Mouse (Mus musculus) 3134 (cell line): ENCODE measurements around the gene Srr.

Experiments used
- DNase-seq: peaks from one replicate; pipeline ENCODE4 v3.0.0-alpha.2; 2011; ENCODE audit warnings: low spot score; ENCODE audit not compliant: insufficient read length; ENCODE audit errors: extremely low read depth

Gene Srr

GRCm38 (mm10) chr11:74908618-74909399, 16.9 kb downstream of the Srr start:
- DNase-seq: no peak

DNA sequence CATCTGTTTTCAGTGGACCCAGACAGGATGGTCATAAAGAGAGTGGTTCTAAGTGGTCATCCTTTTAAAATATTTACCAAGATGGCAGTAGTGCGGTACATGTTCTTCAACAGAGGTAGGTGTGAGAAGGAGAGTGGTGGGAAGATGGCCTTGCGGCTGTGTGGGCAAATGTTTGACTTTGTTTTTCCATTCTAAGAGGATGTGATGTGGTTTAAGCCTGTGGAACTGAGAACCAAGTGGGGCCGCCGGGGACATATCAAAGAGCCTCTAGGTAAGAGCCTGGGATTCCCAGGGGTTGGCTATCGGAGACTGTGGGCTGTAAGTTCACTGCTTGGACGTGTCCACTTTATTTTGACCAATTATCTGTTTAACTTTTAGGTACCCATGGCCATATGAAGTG, 17.9 kb downstream of the Srr start:
- DNase-seq: no peak

- DNase-seq: no peak
Measured at GRCm38 (mm10) chr11:74902416-74902815, 23.3 kb downstream of the Srr start.

GRCm38 (mm10) chr11:74901555-74901954, 24.2 kb downstream of the Srr start:
- DNase-seq: no peak

DNA sequence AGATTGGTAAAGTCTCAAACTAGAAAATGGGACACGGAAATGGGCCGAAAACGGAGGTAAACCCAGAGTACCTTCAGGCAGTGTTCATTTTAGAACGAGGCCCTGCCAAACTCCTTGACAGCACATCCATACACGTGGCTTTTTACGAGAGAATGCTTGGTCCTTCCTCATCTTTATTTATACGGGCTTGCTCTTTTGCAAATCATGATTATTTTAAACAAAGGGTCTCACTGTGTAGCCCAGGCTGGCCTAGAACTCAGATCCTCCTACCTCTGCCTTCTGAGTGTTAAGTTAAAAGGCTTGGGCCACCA, 27.3 kb downstream of the Srr start:
- no peak for DNase-seq

GRCm38 (mm10) chr11:74897678-74898516, 27.9 kb downstream of the Srr start, which contains the start of gene Tsr1:
Tsr1 (plus strand) TSS chr11:74898071.
- peak; percentile 92 for DNase-seq

GRCm38 (mm10) chr11:74896901-74897677, 28.7 kb downstream of the Srr start, which contains the start of gene Sgsm2:
Sgsm2 (minus strand) TSS chr11:74897060.
- DNase-seq: peak; percentile 86

GRCm38 (mm10) chr11:74895980-74896900, 29.5 kb downstream of the Srr start:
- DNase-seq: peak; percentile 95

DNA sequence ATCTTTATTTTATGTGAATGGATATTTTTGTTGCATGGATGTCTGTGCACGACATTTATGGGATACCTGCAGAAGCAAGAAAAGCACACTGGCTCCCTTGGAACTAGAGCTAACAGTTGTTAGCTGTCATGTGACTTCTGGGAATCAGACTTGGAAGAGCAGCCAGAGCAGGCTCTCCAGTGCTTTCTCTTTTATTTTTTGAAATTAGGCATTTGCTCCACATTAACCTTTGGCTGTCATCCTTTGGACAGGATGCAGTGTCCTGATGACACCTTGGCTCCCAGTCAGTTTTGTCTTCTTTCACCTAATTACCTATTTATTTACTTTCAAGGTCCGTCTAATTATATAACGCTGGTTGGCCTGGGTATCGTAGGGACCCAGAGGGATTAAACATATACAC, 31.1 kb downstream of the Srr start:
- DNase-seq: no peak

DNA sequence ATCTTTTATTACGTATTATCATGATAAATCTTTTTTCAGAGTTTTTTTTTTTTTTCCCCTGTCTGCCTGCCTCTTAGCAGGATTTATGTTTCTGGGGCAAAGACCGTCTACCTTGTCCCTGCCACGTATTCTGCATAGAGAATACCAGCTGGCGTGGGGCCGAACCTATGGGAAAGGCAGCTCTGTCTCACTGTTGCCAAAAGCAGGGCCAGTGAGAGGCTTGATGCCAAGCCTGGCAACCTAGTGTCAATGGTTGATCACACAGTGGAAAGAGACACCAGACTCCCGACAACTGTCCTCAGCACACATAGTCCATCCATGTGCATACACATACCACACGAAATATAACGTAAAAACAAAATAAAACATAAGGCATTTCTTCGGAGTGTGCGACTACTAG, 42.6 kb downstream of the Srr start:
- no peak for DNase-seq

- no peak for DNase-seq
Measured at GRCm38 (mm10) chr11:74881979-74882378, 43.8 kb downstream of the Srr start.

DNA sequence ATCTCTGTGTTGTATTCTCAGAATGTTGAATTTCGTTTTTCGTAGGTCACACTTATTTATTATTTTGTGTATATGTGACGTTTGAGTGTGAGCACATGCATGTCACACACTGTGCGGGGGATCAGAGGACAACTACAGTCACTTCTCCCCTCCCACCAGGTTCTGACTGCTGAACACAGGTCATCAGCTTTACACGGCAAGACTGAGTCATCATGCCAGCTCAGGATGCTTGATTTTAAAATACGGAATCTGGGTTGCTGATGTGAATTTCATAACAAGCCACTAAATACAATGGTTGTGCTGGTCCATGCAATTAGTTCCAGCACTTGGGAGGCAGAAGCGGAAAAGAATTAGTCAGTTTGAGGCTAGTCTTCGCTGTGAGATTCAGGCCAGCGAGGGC, 44.7 kb downstream of the Srr start:
- peak; percentile 50 for DNase-seq

DNA sequence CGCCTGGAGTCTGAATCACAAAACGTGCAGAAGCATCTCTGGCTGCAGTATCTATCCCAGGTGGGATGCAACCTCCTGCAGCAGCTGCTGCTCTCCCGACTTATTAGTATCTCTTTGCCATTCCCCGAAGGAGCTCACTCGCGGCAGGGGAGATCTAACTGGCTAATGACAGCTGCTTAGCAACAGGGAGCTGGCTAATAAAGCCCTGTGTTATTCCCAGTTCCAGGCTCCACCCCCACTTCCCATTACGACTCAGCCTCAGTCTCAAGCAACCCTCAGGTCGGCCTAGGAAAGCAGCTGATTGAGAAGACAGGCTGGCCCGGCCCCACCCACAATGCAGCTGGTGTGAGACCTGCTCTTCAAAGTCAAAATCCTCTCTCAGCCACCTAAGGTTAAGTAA, 48.9 kb downstream of the Srr start:
- DNase-seq: peak; percentile 46

DNA sequence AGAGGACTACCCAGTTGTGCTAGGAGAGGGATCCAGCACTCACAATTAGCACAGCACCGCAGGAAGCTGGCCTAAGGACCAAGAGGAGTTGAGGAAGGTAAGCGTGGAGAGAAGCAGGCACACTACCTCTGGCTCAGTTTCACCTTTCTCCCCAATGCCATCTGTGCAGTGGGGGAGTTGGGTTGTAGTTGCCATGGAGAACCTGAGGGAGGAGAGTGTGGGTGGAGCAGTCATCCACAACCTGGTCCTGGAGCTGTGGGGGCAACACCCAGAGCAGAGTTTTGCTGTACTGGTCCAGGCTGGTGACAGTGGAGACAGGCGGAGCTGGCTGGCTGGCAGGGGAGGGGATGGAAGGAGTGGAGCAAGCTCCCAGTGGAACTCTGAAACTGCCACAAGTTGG, 51.1 kb downstream of the Srr start:
- no peak for DNase-seq

- DNase-seq: peak; percentile 86
Measured at GRCm38 (mm10) chr11:74870991-74871622, 54.6 kb downstream of the Srr start.

DNA sequence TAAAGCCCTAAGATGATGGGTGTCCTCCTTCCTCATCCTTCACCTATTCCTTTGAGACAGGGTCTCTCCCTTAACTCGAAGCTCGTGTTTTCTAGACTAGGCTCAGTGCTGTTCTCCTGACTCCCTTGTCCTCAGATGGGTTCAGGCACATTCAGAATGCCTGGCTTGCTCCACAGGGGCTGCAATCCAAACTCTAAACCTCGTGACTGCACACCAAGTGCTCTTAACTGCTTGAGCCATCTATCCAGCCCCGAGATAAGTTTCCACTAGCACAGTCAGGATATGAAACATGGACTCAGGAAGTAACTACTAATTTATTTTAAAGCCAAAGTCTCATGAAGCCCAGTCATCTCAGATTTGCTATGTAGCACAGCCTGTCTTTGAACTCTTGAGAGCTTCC, 55.2 kb downstream of the Srr start:
- DNase-seq: no peak

DNA sequence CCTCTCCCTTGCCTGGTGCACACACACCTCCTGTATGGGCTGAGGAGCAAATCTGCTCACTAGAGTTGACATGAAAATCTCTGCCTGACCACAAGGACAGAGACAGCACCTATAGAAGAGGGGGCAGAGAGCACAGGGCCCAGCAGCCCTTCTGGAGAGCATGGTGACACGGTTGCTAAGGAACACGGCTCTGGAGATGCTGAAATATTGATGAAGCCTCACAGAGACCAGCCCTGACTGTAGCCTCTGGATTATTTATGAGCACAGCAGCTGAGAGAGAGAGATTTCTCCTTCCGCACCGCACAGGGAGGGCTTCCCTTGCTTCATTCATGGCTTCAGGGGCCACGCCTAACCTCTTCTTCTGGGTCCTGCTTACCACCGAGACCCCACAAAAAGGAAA, 56.1 kb downstream of the Srr start:
- DNase-seq: no peak

DNA sequence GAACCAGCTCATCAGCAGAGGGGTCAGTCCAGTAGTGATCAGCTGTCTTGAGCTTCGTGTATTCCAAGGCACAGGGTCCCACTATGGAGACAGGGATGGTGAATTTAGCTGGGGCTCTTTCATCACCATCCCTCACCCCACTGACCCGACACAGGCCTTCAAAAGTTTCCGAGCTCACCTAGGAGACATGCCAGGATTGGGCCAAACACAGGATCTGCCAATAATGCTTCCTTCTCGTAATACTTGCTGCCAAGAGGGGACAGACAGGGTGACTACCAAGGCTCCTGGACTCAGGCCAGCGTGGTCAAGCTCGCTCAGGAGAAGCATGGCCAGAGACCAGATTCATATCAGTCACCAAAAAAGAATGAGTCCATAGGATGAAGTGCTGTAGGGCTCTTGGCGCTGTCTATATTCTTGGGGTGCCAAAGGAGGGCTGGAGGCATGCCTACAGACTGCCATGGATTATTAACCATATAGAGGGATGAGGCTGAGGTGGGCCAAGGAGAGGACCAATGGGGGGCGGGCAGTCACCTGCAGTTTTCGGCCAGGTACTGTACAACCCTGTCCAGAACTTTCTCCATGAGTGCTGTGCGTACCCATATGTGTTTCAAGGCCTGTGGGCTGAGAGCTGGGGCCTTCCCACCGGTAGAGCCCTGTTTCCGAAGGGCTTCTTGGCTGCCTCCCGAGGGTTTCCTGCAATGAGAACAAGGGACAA, 57.5 kb downstream of the Srr start:
- peak; percentile 42 for DNase-seq

DNA sequence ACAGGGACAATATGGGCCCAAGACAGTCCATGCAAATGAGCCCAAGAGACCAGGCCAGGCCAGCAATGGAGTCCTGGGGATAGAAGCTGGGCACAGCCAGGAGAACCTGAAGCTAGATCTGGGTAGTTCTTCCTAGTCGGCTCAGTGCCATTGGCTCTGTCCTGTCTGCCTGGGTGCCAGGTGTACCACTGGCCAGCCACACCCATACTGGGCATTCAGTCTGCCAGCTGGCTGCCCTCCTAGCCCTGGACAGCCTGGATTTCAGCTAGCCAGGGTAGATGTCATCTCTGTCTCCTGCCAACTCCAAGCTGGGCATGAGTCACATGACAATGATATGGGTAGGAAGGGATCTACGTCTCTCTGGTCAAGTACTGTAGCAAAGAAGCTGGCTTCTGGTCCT, 58.6 kb downstream of the Srr start:
- peak; percentile 76 for DNase-seq
